9 mouse cellular contexts compared by ENCODE assay signal in the genomic region with DNA sequence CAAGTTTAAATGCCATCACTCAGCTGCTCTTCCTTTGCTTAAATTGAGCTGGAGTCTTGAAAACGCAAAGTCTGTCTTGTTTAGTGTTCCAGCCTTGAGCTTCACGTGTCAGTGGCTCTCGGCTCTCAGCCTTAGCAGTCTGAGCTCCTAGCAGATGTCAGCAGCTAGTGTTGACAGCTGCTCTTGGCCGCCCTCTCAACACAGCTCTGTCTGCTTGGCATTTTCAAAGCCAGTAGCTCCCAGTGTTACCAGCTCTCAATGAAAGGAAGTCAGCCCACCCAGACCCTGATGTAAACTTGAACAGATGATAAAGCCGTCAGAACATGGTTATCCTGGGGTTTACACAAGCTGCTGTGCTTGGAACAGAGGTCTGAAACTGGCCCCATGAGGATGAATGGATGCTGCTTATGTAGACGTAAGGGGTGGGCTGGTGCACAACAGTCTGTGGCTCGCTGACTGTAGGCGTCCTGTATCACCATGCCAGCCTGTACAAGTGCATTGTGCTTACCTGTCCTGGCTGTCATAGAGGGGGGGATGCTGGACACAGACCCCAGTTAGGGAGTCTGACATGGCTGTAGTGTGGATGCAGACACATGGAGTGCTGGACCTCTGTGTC. TPM values are rescaled to one million over a fixed set of nuclear protein-coding genes. Genes with fewer than 3 reads are reported as not detected.
DNase-seq lines count a peak whose midpoint lies in the region; ATAC-seq lines count a peak whose summit lies in the region.
"Had no signal": no experiment of that assay in that cellular context is flagged by ENCODE, and none has a peak within 500 bp of the region (broad histone marks: within the 10 kb centered on the region; RNA-seq: fewer than 3 reads in every experiment).

No protein-coding gene starts in this region.

- peaks cover 60% of the 10 kb centered on the region for H3K27me3 ChIP-seq in heart, embryonic 16.5 days (ENCODE audit: control insufficient read depth, insufficient read depth, low read length)
- H3K27me3 ChIP-seq: limb, embryonic 15.5 days had no signal

- intact Hi-C loops in left cerebral cortex, postnatal 10 days (cut with DNase I) = no loop called here

- 19% methylated on average over 8 of the region's 8 CpGs for WGBS in heart, embryonic 16.5 days

- no peak overlapping the region for H3K4me3 ChIP-seq in heart, embryonic 16.5 days (ENCODE audit: low read length)
- H3K4me3 ChIP-seq: limb, embryonic 15.5 days had no signal

- no peak overlapping the region for H3K4me2 ChIP-seq in heart, embryonic 16.5 days (ENCODE audit: low read depth, low read length)
- H3K4me2 ChIP-seq: limb, embryonic 15.5 days had no signal

- H3K9ac ChIP-seq in heart, embryonic 16.5 days (ENCODE audit: low read length) = no peak overlapping the region
- H3K9ac ChIP-seq: limb, embryonic 15.5 days had no signal

- H3K4me1 ChIP-seq in heart, embryonic 16.5 days (ENCODE audit: control insufficient read depth, insufficient read depth, low read length) = peaks cover 7% of the 10 kb centered on the region; the same call in 1 of the 2 replicates
- H3K4me1 ChIP-seq: limb, embryonic 15.5 days had no signal

- H3K9me3 ChIP-seq in heart, embryonic 16.5 days (replicated peaks; ENCODE audit: control insufficient read depth, low read length) = no peaks in the 10 kb centered on the region
- H3K9me3 ChIP-seq: limb, embryonic 15.5 days had no signal

- no peaks in the 10 kb centered on the region for H3K36me3 ChIP-seq in heart, embryonic 16.5 days (ENCODE audit: control insufficient read depth, insufficient read depth)
- H3K36me3 ChIP-seq: limb, embryonic 15.5 days had no signal

- peak; percentile 79 for ATAC-seq in heart, embryonic 16.5 days (replicated peaks; ENCODE audit: extremely low read depth, insufficient read depth, low FRiP score)

- no peak overlapping the region for H3K27ac ChIP-seq in heart, embryonic 16.5 days (ENCODE audit: low read length)
- H3K27ac ChIP-seq: limb, embryonic 15.5 days had no signal

- peak; percentile 81 for DNase-seq in right cerebral cortex, adult 18-20 months
- DNase-seq in right cerebral cortex, postnatal 4 days = no peak
- peak; percentile 47 to 52 for DNase-seq in left cerebral cortex, postnatal 10 days (ENCODE audit: extremely low spot score in 1 of 2, low spot score in 2 of 2)
- DNase-seq in kidney, postnatal 36 days = no peak
- no peak for DNase-seq in gastrocnemius, postnatal 25 days
- DNase-seq in thymus, postnatal 36 days = no peak
- DNase-seq: gastrocnemius, postnatal 36 days had no signal

RNA-seq across cellular contexts. Expression of a gene that starts 40.0 kb away (rescaled TPM):
- 0.15 and 0.33 TPM in 2 replicates for polyA plus RNA-seq in heart, embryonic 16.5 days (2015; fragmentation: Nextera tagmentation; extraction: Ambion mirVana)
- 10 to 100 TPM; 72.6 to 78.6 TPM for total RNA-seq in left cerebral cortex, postnatal 10 days (2021)
- total RNA-seq in gastrocnemius, postnatal 25 days (2021) = under 1 TPM; 0.77 to 0.99 TPM

RNA-seq across cellular contexts. Expression of a gene that starts 56.9 kb away (rescaled TPM):
- not detected in 2 replicates for polyA plus RNA-seq in heart, embryonic 16.5 days (2015; fragmentation: Nextera tagmentation; extraction: Ambion mirVana)
- not detected for total RNA-seq in left cerebral cortex, postnatal 10 days (2021)
- not detected for total RNA-seq in gastrocnemius, postnatal 25 days (2021)
- total RNA-seq: gastrocnemius, postnatal 36 days had no signal
- polyA plus RNA-seq: limb, embryonic 15.5 days had no signal

Comparison
In these comparisons a context has a peak if more than half of its experiments do, and no peak if none do; other contexts are left out.
1. DNase-seq: peak in right cerebral cortex, adult 18-20 months (single experiment) and left cerebral cortex, postnatal 10 days (2 of 2); none in right cerebral cortex, postnatal 4 days (single experiment), kidney, postnatal 36 days (0 of 2), gastrocnemius, postnatal 25 days (single experiment) and thymus, postnatal 36 days (0 of 2).
2. RNA of a gene that starts 40.0 kb away (total RNA-seq): 72.6 to 78.6 TPM in left cerebral cortex, postnatal 10 days; 0.77 to 0.99 TPM in gastrocnemius, postnatal 25 days; every median in the first group is over 10 times any median in the second.